Mouse (Mus musculus) R1 (cell line): ENCODE measurements around the gene Loxl3.
A peak's percentile ranks its signal among the peaks of the same experiment; 100 is the strongest.

Experiments used
- DNase-seq: peaks from one replicate; pipeline ENCODE4 v3.0.0-alpha.2; 2018; ENCODE audit warnings: low read depth, low spot score

Loxl3 gene

DNA sequence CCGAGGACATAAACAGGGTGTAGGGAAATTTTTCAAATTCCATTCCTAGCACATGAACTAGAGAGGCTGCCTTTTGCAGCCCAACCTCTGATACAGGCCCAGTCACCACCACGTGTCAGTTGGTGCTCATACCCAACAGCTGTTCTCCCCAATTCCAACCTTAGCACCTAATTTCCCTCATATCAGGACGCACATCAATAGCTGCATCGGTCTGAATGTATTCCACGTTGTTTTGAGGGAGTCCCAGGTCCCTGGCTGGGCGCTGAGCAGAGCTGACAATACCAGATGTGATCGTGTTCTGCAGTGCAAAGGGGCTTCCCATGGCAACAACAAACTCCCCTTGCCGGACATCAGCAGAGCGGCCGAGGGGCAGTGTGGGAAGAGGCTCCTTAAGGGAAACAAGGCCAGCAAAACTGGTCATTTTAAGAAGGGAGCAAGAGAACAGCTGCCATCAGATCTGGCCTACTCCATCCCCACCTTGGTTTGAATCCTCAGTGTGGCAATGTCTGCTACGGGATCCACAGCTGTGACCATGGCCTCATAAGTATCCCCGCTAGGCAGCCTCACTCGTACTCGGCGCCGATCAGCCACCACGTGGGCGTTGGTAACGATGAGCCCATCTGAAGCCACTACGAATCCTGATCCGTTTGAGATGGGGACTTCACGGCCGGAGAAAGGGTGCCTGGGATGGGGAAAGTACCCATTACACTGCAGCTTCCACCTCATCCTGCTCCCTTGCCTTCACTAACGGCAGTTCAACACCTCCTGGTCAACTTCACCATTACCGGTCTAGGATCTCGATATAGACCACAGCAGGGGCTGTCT lies 19.4 kb downstream of the Loxl3 start:
- peak; percentile 52 for DNase-seq

DNA sequence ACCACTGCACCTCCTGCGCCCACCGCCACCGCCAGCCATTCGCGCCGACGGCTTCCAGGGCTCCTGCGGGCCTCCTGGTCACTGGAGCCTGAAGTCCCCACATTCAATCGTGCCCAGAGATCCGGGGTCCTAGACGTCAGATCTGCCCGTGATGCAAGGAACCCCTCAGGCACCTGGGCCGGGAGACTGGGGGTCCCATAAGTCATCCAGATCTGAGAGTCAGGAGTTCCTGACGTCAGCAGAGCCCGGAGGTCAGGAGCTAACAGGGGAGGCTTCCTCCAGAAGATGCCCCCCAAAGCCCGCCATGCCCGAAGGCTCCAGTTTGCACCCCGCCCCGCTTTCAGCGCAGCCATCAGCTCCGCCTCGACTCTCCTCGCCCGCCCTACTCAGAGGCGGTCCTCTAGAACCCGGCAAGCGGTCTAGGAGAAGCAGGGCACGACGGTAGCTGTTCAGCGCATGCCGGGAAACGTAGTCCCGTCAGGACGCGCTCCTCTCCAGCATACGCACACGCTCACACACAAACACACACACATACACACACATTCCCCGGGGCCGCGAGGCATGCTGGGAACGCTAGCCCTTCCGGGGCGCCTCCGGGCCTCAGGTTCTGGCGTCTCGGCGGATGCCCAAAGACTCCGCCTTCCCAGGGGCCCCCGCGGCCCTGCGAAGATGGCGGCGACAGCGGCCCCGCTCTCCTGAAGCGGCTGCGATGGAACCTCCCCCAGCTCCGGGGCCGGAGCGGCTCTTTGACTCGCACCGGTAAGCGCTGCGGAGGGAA lies 20.3 kb downstream of the Loxl3 start, which contains the start of gene Aup1:
Aup1 (plus strand) TSS at position 448 of the 778 bp plus-strand sequence.
- peak; percentile 98 for DNase-seq

DNA sequence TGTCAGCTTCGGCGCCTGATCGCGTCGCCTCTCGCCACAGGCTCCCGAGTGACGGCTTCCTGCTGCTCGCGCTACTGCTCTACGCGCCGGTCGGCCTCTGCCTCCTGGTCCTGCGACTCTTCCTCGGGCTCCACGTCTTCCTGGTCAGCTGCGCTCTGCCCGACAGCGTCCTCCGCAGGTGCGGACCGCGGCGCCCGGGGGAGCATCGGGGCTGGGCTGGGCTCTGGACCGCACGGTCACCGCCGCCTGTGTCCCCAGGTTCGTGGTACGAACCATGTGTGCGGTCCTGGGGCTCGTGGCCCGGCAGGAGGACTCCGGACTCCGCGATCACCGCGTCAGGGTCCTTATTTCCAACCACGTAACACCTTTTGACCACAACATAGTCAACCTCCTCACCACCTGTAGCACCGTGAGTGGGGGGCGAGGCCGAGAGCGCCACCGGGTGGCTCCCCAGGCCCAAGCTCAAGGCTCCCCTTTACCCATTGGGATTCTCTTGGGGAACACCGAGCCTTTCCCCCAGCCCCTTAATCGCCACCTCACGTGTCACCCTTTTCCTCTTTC lies 21.0 kb downstream of the Loxl3 start, which contains the start of gene Htra2:
Htra2 (minus strand) TSS at position 403 of the 561 bp plus-strand sequence.
- peak; percentile 42 for DNase-seq

DNA sequence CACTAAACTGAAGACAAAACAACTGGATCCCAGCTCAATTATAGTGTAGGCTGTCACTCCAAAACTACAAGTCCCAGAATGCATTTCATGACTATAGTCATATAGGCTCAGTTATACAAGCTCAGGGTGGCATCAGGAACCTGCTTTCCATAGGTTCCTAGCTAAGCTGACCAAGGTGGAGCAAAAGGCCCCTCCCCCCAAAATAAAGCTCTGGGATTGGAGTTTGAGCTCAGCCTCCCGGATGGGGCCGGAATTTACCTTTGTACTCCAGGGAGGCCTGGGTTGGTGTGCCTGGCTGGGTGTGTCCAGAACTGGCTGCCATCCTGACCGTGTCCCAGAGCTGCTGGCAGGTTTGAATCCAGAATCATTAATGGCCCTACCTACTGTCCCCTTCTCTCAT lies 23.8 kb downstream of the Loxl3 start, which contains the start of gene Dqx1:
Dqx1 (plus strand) TSS at position 55 of the 400 bp plus-strand sequence.
- DNase-seq = peak; percentile 94

DNA sequence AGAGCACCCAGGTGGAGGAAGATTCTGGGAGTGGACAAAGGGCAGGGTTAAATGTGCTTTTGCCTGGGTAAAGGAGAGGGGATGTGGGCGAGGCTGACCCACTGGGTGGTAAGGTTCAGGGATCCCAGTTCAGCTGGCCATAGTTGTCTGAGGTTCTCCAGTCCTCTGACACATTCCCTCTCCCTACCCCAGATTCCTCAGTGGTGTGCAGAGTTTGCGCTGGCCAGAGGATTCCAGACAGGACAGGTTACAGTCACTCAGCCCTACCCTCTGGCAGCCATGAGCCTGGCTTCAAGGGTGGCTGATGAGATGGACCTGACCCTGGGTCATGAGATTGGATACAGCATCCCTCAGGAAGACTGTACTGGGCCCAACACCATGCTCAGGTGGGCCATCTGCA lies 24.8 kb downstream of the Loxl3 start:
- DNase-seq = no peak

DNA sequence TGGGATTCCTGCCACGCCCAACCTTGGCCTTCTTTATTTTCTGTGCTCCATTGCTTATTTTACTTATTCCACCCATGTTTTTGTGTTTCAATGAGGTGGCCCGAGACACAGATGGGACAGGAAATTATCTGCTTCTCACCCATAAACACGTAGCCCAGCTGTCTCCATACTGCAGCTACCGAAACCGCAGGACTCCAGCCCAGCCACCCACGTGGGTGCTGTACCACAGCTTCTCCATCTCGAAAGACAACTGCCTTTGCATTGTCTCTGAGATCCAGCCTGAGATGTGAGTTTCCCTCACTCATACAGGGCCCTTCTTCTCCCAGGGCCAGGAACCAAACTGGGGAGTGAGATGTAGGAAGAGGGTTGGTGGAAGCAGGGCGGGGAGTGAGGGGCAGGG lies 32.0 kb downstream of the Loxl3 start:
- peak; percentile 18 for DNase-seq

DNA sequence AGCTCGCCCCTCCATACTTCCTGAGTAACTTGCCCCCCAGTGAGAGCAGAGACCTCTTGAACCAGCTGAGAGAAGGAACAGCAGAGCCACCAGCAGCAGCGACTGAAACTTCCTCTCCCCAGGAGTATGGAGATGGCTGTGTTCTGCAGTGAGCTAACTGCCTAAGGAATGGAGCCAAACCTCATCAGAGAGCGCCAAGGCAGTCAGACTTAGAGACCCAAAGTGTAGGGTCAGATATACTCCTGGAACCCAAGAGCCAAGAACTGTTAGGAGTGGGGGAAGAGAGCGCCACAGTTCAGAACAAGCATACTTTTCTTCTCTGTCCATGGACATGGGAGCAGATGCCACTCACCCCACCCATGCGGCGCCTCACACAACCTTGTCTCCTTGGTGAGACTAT lies 32.5 kb downstream of the Loxl3 start:
- no peak for DNase-seq

DNA sequence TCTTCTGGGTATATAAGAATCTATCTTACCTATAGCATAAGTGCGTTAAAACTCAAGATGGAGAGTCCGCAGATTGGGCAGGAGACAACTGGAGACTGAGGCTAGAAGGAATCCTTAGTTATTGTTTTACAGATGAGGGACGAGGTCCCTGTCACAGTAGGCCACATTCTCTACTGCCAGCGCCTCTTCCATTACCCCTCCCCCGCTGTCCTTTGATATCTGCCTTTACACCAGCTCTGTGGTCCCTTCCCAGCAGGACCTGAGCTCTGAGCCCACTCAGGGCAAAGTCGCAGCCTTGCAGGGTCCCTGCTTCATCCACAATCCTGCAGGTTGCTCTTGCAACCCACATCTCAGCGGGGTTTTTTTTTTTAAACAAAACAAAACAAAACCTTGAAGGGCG lies 34.2 kb downstream of the Loxl3 start:
- DNase-seq = peak; percentile 60

DNA sequence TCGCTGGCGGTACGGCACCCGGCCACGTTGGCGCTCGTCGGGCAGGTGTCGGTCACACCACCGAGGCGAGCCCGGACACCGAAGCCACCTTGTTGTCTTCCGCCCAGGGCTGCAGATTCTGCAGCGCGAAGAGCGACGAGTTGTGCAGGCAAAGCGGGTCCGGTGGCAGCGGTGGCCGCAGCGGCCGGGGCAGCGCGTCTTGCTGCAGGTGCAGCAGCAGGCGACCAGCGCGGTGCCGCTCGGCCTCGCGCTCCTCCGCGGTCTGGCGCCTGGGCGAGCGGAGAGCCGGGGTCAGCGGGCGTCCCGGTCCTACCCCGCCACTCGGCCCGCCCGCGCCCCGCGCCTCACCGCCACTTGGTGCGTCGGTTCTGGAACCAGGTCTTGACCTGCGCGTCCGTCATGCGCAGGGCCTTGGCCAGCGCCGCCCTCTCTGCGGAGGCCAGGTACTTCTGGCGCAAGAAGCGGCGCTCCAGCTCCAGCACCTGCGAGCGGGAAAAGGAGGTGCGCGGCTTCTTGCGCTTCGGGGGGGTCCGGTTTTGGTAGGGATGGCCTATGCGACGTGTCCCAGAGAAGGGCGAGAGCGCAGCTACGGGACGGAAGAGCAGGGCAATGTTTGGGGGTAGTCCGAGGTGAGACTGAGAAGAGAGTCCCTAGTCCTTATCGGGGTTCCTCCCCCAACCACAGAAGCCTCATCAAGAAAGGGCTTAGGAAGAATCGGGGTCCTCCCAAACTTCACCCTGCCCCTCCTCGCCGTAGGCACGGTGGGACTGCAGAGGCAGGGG lies 34.9 kb downstream of the Loxl3 start:
- peak; percentile 38 for DNase-seq

DNA sequence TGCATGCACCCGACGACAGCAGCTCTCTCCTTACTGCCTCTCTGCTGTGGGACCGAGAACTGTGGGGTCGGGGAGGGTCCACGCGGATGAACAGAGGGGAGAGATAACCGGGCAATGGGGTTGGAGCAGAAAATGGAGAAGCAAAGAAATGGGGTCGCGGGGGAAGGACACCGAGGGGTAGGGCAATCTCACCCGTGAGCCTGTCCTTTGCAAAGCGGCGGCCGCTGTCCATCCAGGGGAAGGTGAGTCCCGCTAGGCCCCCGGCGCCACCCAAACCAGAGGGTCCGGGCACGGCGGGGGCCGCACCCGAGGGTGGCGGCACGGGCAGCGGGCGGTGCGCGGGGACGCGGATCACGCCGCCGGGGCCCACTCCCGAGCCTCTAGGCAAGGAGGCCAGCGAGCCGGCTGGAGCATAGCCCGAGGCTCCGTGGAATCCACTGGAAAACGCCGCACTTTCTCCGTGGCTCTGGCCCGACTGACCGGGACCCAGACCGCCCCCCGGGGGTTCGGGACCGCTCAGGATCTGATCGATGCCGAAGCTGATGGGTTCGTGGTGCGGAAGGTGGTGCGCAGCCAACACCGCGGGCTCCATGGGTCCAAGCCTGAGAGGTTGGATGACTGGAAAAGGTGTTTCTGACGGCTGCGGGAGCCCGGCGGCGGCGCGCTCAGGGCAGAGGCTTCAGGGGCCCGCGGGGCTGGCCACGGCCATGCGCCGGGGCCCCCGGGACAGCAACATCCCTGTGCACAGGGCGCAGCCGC lies 35.7 kb downstream of the Loxl3 start:
- peak; percentile 37 for DNase-seq

DNA sequence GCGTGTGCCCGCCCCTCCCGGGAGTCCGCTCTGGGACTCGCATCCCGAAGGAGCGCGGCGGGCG lies 36.1 kb downstream of the Loxl3 start, which contains the start of gene Tlx2:
Tlx2 (minus strand) TSS at position 47 of the 64 bp plus-strand sequence.
- no peak for DNase-seq

DNA sequence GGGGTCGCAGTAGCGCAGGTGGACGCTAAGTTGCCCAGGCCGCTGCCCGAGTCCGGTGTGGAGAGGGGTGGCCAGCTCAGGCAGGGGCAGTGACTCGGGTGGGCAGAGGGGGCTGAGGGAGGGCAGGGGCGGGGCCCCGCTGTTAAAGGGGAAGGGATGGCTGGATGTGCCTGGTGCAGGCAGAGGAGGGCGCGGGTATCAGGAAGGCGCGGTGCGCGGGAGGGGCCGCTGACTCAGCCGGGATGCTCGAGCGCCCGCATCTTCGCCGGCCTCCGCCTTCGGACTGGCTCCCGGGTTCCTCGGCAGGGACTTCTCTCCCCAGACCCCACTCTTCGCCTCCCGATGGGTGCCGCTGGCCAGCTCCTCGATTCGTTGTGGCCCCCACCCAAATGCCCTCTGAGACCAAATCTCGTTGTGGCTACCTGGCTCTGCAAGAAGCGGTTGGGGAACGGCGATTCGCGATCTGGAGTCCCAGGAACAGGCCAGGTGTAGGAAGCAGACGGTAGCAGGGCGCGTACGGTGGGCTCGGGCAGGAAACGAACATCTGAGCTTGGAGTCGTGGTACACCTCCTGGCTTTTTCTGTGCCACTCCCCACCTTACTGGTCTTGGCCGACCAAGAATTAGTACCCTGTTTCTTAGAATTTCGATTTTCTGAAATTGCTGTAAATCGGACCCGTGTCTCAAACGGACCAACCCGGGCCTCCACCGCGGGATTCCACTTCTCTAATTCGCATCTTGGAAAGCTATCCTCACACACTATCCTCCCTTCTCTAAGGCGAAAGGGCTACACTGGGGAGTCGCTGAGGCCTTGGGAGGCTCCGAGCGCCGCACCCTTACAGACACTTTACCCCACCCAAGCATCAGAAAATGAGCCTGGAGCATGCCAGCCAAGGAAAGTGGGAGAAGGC lies 36.6 kb downstream of the Loxl3 start:
- DNase-seq = peak; percentile 48

DNA sequence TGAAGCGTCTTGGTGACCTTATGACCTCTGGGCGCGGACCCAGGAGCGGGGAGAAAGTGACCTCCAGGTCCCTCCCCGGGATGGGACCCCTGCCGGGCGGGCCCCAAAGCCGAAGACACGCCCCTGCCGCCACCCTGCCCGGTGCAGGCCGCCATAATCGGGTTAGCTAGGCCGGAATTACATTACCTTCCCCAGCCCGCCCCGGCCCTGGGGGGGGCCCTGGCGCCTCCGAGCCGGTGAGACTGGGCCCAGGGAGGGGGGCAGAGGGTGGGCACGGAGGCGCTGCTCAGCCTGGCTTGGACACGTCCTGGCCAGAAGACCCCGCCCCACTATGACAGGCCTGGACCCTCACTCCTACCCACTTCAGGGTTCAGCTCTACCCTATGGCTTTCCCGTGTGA lies 37.2 kb downstream of the Loxl3 start:
- no peak for DNase-seq

DNA sequence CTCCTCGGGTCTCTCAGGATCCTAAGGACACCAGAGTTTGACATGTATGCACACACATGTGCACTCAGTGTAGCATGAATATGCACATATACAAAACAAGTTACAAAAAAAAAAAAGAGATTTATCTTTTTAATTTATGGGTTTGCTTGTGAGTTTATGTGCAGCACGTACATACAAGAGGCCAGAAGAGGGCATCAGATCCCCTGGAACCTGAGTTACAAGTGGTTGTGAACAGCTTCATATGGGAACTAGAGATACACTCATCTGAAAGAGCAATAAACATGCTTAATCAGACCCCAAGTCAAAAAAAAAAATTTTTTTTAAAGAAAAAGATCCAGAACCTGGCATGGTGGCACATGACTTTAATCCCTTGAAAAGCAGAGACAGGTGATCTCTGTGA lies 41.0 kb downstream of the Loxl3 start:
- peak; percentile 28 for DNase-seq

DNA sequence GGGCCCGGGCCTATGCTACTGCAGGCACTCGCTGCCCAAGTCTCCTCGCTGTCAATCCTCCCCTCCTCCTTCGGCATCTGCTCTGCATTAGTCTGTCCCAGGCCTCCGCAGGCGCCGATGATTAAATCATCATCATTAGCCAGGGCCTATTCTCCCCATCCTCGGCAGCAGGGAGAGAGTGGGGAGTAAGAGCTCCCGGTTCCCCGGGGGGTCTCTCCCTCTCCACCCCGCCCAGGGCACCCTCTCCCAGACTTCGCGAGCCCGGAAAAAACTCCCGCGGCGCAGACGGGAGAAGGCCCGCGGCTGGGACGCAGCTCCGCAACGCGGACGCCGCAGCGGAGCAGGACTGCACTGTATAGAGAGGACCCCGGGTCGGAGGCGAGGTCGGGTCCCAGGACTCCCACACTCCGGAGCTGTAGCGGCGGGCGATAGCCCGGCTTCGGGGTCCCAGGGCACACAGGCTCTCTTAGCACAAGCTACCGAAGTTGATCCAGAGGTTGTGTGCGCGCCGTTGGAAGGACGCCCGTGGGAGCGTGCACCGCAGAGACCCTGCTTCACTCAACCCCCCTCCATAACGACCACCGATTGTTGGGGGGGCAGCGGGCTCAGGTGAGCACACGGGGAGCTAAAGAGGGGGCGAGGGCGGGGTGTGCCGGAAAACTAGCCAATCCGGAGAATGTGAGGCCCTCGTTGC lies 43.8 kb downstream of the Loxl3 start, which contains the start of gene Pcgf1:
Pcgf1 (plus strand) TSS at position 240 of the 694 bp plus-strand sequence.
- peak; percentile 63 for DNase-seq

DNA sequence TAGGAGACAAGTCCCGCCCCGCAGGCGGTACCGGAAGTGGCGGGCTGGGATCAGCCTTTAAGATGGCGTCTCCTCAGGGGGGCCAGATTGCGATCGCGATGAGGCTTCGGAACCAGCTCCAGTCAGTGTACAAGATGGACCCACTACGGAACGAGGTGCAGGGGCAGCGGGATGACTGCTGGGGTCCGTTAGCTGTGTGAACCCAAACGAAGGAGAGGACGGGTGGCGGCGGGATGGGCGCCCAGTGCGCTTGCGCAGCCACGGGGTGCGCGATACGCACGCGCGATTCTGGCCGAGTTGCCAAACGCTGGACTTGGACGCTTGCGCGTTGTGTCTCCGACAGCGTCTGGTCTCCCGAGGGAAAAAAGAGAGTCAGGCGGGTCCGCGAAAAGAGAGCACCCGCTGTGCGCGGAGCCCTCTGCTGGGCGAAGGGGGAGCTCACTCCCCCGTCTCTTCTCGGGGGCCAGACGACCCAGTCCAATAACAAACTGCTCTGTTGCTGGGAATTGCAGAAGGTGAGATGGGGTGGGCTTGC lies 44.4 kb downstream of the Loxl3 start:
- peak; percentile 97 for DNase-seq

DNA sequence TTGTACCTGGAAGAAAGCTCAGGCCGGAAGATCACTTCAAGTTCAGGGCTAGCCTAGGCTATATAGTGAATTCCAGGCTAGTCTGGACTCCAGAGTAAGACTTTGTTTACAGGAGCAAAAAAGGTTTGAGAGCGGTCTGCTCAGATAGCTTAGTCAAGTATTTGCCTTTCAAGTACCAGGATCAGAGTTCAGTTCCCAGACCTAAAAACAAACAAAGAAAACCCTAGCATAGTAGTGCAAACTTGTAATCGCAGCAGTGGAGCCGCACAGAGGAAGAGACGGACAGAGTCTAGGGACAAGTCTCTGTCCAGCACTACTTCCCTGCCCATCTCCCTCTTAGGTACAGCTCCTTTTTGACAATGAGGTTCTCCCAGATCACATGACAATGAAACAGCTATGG lies 46.2 kb downstream of the Loxl3 start:
- no peak for DNase-seq

DNA sequence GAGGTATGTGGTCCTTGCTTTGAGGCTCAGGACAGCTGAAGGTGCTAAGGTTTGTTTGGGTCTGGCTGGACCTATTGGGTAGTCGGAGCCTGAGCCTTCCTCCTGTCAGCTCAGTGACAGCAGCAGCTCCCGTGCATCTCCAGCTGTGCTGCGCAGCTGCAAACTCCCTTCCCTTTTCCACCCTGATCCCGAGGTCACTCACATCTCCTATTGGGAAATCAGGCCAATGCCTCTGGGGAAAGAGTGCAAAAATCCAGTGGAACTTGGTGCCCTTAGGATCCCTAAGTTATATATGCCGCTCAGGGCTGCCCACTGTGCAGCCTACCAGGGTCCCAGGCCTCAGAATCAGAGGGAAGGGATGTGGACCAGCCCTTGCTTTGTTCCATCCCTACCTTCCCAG lies 49.5 kb downstream of the Loxl3 start:
- no peak for DNase-seq

DNA sequence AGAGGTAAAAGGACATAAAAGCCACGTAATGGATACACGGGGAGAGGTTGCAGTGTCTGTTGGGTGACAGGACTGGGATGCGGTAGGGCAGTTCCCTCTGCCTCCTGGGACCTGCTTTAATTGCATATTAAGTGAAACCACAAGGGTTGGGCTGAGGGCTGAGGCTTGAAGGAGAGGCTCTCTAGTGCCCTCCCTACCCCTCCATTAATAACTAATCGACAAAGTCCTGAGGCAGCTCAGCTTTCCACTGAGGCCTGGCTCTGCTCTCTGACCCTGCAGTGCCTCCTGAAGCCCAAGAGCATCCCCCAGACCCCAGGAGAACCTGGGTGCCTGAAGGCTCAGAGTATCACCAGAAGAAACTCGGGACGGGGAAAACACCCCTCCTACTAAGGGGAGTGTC lies 50.5 kb downstream of the Loxl3 start:
- DNase-seq = no peak
